Mouse (Mus musculus) spleen, postnatal 10 days (tissue): Measurements from ENCODE around the gene Skida1.
A peak's percentile ranks its signal among the peaks of the same experiment; 100 is the strongest.

Source experiments
- DNase-seq, 2 experiments: peaks; one replicate each; pipeline ENCODE4 v3.0.0; 2021 to 2022; ENCODE audit warnings: low spot score in 2 of 2

Gene Skida1

DNA sequence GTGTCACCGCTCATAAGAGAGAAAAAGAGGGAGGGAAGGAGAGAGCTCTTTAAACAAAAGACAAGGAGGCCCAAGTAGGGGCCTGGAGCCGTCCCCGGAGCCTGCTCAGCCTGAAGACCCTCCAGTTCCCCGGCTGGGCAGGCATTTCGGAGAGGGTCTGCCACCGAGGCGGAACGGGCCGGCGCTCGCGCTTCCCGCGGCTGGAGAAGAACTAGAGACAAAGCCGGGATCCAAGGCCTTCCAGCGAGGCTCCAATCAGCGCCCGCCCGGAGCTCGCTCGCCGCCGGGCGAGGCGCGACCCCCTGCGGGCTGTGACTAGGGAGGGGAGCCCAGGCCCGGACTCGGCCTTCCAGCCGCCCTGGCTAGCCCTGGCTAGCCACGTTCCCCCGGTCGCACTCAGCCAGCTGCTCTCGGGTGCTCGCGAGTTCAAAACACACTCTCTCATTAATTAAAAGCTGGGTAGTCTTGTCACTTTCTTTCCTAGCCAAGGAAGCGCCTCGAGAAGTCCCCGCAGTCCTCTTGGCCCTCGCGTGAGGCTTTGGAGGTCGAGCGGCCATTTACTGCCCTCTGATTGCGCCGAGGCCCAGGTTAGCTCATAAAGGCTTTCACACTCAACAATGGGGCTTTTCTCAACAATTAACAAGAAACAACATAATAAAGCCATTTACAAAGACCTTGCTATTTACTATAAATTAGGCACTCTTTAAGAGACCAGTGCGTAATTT, 9.1 kb downstream of the Skida1 start:
- DNase-seq = no peak

DNA sequence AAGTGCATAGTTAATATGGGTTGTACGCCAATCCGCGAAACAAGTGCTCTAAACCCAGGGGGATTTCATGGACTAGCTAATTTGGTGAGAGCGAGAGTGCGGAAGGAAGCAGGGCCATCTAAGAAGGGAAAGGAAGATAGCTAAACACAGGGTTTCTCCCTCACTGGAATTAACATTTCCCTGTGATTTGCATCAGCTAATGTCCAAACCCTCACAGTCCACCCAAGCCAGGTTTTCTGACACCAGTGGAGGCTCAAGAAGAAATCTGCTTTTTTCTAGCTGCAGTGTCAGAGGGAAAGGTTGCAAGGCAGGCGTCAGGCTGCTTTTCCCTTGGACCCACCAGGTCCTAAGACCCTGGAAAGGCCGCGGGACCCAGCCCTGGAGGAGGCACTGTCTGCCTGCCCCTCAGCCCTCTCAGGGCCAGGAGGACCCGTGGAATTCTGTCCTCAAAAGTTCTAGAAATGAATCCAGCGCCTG, 9.9 kb downstream of the Skida1 start:
- DNase-seq = no peak

DNA sequence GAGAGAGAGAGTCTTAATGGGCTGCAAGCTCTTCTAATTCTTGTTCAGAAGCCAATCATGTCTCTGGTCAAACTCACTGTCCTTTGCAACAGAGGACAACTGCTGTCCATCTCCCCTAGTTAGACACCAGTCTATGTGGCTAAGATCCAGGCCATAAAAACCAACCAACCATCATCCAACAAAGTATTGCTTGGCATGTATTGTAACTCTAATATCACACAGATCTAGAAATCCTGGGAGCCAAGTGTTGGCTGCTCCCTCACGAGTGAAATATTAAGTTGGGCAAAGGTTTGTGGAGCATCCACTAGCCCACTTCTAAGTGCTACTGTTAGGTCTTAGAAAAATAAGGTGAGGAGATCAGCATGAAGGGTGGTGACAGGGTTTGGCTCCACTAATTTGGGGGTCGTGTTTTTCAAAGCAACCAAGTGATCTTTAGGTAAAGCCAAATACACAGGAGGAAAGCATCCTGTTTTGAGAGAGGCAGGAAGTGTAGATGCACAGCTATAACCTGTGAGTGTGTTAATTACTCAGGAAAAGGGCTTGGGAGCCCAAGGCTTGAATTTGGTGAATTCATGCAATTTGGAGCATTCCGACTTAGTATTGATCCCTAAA, 10.6 kb downstream of the Skida1 start:
- DNase-seq = no peak

DNA sequence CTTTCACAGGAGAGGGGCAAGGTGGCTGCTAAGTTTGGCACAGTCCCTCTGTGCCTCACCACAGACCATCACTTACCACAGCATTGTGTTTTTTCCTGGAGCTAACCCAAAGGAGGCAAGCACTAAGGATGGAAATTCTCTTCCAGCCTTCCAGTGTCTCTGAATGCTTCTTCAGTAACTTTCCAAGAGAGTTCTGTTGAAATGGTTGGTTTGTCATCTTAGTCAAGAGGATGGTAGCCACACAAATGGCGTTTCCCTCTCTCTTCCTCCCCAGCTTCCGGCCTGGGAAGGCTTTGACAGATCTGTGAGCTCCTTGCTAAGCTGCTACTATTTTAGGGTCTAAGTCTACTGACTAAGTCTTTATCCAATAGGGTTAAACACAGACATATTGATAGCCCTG, 11.4 kb downstream of the Skida1 start, which contains the start of gene A930004D18Rik:
Gene A930004D18Rik, minus strand, starts transcription at position 247 of the 400 bp plus-strand sequence.
- DNase-seq = no peak

DNA sequence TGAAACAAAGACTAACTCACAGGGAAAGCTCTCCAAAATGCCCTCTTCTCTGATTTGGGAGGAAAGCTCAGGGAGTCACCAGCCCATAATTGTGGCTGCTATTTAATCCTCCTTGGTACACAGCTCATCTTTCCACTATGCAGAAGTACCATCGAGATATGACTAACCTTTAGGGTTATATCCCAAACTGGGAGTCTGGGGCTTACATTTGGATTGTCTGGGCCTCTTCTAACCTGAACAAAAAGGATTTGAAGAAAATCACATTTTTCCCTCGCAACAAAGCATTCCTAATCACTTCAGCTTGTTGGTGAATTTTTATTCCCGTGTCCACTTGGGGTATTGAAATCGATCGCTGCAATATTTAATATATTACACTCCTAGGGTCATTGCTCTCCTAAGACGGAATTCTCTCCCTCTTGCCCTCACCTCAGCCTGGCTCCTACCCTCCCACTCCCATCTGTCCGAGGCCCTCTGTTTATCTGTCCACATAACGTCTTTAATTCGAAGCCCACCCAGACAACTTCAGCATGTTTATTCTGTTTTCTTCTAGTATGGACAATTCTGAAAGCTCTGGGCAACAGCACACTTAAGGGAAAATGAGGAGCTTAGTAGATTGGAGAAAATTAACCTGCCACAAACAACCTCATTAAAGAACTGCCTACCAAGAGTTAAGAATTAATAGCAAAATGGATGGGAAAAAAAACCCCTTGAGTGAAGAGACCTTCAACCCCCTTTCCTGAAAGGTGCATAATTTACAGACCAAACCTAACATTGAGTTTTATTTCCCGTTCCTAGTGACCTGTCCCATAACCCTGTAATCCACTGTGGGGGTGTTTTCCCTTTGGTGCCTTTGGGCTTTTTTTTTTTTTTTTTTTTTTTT, 14.2 kb downstream of the Skida1 start:
- DNase-seq = no peak

DNA sequence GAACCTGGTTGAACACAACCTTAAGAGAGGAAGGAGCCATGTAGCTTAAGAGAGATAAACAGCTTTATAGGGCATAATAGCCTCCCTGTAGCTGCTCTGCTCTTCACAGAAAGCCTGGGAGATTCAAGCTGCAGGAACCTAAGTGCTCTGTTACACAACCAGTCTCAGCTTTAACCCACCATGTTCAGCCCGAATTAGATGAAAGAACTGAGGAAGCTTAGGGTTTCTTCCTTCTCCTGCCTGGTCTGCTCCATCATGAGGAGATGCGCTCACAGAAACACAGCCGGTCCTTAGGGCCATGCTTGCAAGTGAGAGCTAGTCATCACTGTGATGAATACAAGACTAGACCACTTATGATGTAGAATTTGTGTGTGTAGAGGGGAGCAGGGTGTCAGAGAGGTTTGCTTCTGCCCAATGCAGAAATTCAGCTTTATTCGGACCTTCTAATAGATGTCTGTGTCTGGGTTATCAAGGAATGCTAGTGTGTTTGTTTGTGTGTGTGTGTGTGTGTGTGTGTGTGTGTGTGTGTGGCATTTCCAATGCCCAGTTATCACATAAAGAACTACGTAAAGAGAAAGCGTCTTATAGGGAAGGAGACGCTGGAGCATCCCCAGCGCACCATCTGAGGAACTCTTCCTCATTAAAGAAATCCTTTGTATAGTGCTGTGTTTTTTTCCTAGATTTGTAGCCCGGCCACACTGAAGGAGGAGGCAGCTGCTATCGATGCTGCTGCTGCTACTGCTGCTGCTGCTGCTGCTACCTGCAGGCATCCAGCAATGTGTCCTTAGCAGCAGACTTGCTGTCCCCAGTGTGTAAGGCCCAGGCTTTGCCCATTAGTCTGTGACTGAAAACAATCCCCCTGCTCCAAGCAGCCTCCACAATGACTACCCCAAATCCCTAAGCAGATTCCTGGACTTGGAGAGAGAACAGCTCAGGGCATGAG, 15.4 kb downstream of the Skida1 start:
- no peak for DNase-seq

DNA sequence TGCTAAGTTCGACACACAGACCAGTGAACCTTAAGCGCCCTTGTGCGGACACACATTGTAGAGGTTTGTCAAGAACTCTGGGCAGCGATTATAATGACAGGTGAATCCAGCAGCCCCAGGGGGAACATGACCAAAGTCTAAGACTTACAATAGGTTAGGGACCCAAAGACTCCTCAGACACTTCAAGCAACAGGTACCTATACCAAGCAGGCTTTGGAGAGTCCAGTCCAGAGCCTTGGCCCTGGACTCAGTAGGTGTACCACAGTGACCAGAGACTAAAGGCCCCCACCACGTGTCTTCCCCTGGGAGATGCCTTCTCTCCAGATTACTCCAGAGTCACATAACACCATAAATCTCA, 16.3 kb downstream of the Skida1 start:
- DNase-seq = no peak

DNA sequence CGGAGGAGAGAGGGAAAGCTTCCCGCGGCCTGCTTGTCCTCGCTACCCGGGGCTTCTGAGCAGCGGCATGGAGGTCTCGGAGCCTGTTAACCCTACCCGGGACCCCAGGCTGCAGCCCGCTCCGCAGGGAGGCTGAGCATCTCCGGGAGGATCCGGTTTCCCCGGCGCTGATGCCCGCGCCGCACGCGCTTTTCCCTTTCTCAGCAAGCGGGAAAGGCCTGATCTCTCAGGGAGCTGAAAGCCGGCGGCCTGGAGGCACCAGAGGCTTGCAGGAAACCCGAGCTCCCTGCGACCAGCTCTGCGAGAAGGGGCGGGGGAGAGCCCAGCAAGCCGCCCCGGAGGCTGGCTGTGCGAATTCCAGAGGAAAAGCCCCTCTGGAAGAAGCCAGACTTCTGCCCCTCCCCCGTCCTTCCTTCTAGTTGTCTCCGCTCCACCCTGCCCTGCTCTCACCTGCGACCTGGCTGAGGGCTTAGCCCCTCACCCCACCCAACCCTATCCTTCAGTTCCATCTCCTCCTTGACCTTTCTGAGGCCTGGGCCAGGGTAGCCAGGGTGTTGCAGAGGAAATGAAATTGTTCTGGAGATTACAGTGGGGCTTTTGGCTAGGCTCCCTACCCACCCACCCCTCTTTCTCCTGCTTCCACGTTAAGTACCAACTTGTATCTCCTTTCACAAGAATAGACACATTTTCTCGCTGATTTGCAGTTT, 16.9 kb downstream of the Skida1 start:
- peak in 1 of 2 experiments; percentile 20 for DNase-seq

DNA sequence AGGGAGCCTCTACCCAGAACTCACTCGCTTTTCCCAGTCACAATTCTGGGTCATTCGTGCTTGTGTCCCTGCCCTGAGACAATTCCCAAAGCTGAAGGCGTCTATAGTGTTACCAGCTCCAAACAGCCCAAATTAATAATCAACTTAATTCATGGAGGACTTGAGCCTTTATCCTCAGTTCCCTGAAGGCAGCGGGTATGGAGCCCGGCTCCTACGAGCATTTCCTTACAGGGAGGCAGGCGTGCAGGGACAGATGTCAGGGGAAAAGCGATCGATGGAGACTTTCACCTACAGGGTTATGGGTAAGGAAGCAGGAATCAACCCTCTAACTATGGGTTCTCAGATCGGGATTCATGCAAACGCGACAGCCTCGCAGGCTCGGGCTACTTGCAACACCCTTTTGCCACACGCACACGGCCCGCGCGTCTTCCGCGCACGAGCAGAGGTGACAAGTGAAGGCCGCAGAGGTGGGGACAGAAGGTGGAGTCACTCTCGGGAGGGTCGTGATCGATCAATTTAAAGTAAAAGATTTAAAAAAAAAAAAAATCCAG, 17.5 kb downstream of the Skida1 start:
- no peak for DNase-seq

DNA sequence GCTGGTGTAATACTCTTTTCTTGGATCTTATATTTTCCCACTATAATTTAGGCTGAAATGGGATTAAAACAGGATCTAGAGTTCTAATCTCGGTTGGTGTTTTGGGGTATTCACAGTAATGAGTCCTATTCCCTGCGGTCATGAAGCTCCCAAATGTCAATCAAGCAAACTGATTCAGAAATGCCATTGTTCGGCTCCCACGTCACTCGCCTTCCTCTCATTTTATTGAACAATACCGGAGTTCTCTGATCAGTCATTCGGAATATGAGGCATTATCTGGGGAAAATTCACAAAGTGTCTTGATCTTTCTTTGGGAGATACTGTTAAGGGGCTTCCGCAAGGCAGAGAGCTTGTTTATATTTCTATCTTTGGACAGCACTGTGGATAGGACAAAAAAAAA, 18.3 kb downstream of the Skida1 start:
- DNase-seq = no peak

DNA sequence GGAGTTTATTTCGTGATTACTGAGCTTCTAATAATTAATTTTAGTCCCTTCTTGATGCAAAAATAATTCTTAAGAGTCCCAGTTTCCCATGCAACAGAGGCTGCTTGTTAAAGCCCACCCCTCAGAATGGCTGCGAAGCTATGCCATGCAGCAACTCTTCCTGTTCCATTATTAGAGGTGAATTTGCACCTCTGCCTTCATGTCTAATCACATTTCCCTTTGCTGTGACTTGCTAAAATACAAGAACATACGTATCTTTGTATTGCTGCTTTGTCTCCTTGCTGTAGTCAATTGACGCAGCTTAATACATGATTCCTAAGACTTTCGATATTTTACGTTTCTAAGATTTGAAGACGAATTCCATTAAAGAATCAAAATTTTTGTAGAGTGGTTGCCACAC, 19.2 kb downstream of the Skida1 start:
- DNase-seq = no peak

DNA sequence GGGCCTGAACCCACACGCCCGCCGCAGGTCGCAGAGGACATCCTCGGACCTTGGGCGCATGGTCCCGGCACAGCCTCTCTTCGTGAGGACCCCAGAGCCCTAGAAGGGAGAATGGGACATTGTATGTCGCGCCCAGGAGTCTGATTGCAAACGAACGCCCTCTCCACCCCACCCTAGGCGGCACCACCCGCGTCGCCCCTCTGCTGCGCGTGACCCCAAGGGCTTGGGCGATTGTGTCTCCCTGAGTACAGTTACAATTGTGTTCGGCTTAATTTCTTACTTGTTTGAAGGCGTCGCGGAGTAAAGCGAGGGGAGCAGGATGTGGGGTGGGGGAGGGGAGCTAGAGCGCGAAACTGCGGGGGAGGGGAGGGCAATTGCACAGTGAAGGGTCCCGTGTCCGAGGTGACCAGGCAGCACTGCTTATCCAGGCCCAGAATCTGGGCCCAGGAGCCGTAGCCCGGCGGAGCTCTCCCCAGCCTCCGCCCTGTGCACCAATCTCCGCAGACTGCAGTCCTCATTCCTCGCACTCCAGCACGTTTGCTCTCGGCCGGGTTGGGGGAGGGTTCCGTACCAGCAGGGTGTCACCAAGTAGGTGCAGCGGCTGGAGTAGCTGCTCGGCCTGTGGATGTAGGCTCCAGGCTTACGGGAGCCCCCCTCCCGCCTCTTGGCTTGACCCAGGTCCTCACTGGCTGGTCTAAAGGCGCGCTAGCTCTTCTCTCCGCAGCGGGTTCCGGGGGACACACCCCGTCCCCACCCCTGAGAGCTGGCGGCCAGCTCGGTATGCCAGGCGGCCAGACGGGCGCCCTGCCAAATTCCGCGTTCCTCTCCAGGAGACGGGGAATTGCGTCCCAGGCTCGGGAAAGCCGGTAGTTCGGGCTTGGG, 20.5 kb downstream of the Skida1 start:
- peak; percentile 64 to 67 for DNase-seq

DNA sequence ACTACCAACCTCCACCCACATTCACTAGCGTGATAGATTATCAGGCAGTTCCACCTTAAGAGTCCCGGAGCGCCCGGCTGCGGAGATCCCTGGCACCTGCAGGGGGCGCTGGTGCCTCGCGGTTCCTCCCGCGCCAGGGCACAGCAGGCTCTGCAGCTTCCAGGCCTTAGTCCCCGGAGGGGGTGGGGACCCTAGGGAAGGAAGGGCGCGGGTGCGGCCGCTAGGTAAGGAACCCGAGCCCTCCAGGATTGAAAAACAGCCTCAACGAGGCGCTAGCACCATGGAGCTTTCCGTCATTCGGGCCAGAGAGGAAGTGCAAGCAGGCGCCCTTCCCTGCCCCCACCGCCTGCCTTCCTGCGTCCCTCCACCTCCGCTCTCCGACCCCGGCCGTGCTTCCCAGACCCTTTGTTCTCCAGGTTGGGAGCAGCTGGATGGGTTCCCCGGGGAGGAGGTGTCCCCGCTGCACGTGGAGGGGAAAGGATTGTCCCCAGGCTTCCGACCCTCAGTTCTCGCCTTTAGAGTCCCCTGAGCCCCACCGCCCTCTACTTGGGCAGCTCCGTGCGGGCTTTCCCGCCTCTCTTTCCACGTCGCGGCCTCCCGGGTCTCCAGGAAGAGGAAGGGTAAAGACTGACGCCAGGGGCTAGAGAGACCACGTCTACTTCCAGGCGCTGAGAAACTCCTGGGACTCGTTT, 21.3 kb downstream of the Skida1 start:
- peak; percentile 90 to 92 for DNase-seq

DNA sequence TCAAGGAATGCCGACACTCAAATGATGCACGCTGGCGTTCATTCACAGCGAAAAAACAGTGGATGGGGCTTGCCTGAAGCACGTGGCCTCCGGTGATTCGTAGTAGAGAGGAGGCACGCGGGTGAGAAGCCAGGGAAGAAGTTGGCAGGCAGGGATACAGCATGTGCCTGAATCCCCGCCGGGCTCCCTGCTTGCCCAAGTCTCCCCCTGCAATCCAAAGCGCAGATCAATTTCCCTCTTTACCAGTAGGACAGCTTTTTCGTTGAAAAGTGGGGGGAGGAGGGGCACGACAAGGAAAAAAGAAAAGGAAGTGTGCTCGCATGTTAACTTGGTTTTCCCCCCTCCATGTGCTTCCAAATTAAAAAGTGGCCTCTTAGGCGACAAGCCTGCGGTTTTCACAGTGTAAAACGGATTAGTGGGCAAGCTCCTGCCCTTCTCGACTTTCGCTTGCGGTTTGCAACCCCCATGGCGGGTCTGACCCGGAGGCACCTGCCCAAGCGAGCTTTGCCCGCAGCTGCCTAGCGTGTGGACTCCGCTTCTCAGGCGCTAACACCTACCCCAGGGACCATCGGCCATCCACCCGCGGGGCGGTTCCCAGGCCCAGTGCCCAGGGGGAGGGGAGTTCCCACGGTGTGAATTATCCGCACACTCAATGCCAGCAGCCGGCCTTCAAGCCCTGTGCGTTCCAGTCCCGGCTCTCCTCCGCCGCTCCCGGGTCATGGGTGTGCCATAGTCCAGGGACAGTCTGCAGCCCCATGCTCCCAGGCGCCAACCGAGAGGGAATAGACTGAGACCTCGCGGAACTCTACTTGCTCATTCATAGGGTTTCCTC, 22.5 kb downstream of the Skida1 start:
- peak; percentile 37 to 38 for DNase-seq

DNA sequence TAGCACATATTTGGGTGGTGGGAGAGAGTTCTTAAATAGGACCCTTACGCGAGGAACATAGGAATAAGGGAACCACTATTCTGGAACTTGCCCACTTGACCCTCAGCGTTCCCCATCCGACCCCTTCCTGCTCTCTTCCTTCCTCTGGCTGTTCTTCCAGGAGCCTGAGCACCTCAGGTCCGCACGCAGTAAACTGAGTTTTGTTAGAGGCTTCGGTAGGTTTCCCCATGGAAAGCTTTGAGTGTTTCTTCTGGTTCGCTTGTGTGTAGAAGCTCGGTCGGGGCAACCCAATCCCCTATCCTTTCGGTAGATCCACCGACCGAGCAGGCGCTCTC, 23.1 kb downstream of the Skida1 start:
- no peak for DNase-seq

DNA sequence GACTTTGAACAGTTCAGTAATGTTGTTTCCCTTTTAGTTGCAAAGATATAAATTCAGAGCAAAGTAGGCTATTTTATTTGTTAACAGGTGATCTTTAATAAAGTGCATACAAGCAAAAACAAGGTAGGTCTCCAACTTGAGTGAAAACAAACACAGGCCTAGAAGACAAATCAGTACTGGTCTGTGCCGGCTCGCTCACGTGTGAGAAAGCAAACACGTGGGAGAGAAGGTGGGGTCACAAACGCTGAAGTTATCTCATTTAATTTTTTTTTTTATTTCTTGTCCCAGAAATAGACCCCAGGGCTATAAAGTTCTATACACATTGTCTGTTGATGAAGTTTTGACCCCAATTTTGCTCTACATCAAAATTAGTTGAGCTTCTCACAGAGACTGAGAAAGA, 23.7 kb downstream of the Skida1 start:
- no peak for DNase-seq

DNA sequence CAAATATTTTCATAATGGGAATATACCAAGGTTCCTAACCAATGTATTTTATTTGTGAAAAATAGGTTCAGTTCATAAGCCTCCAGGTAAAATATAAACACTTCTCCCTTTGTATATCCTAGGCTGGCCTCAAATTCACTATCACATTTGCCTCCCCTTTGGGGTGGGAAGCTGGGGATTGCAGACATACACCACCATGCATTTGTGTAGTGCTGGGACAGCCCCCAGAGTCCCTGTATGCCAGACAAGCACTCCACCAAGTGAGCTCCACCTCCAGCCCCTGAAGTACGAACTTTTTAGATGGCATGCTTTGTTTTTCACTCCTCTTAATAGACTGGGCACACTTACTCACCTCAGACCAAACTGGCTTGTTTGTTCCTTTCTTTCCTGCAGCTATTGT, 26.0 kb downstream of the Skida1 start:
- no peak for DNase-seq

DNA sequence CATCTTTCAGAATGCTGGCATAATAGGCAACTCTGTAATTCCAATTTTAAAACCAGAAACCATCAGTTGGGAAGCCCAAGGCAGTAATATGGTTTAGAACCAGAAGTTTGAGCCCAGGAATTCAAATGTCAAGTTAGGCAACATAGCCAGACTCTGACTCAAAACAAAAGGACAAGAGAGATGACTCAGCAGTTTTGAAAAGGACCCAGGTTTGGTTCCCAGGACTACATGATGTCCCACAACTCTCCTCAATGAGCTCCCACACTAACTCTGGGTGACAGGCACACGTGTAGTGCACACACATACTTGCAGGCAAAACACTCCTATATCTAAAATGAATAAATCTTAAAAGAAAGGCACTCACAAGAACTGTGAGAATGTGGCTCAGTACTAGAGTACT, 29.7 kb downstream of the Skida1 start:
- no peak for DNase-seq
